Mouse (Mus musculus): ENCODE results near the gene Taf5l. TPM values are rescaled to one million over a fixed set of nuclear protein-coding genes. Genes with fewer than 3 reads are reported as not detected.
"Not testable (repeated sequence)": the region's sequence is repeated elsewhere in the genome, so short reads cannot be mapped to it uniquely, and the experiment has no call there.

Gene Taf5l
- polyA plus RNA-seq, 1 experiment from 2014 or later: 46.2 TPM

DNA sequence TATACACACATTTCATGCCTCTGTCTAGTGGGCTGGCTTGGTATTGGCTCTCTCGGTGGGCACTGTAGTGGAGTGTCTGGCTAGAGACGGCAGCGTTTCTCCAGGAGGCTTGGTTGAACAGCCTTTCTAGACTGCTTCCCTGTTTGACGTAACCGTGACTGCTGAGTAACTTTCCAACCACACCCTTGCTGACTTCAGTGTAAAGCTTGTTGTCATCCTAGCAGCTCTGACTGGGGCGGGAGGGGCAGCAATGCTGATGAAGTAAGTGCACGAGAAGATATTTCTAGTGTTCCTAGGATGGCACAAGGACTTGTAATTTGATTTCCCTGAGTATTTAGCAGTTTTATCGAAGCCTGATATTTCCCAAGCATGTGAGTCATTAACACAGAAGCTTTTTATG, 24.7 kb upstream of the Taf5l start:
- Histone ChIP-seq H3K27me3 (ENCODE audit: control insufficient read depth, insufficient read depth, low read length) (no peaks in the 10 kb centered on the region), H3K4me3 (ENCODE audit: low read depth, low read length) (no peak overlapping the region), H3K27ac (replicated peaks; ENCODE audit: low read depth, low read length) (no peak overlapping the region), H3K9ac (ENCODE audit: low read length) (no peak overlapping the region), H3K4me1 (ENCODE audit: control insufficient read depth, insufficient read depth, low read length) (no peaks in the 10 kb centered on the region), H3K9me3 (ENCODE audit: control insufficient read depth, low read length) (no peaks in the 10 kb centered on the region), H3K36me3 (ENCODE audit: control insufficient read depth, insufficient read depth, low read length) (peaks cover 10% of the 10 kb centered on the region; the same call in 1 of the 2 replicates), H3K4me2 (ENCODE audit: low read depth, severe bottlenecking) (no peak overlapping the region)
- DNase-seq (ENCODE audit: low spot score): no peak
- no peak for ATAC-seq (ENCODE audit: insufficient number of reproducible peaks, low FRiP score, low TSS enrichment, low read depth)
- 92% methylated on average over 8 of the region's 8 CpGs for WGBS

DNA sequence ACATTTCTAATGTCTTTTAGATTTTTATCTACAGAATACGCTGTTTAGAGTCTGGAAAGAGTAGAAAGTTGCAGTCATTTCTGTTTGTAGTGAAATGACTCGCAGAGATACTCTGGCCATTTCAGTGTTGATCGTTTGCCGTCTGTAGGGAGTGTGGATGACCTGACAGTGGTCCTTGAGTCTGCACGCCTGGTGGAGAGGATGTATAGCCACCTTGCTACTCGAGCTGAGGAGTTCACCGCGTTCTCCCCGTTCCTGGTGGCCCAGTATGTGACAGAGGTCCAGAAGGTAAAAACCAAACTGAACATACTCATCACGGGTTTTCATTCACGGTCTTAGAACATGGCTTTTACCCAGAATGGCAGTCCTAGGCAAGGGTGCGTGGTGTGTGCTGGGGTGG, 23.7 kb upstream of the Taf5l start:
- no peak overlapping the region for H3K4me2 ChIP-seq (ENCODE audit: low read depth, severe bottlenecking)
- H3K4me1 ChIP-seq (ENCODE audit: control insufficient read depth, insufficient read depth, low read length): no peaks in the 10 kb centered on the region
- no peaks in the 10 kb centered on the region for H3K27me3 ChIP-seq (ENCODE audit: control insufficient read depth, insufficient read depth, low read length)
- no peaks in the 10 kb centered on the region for H3K9me3 ChIP-seq (ENCODE audit: control insufficient read depth, low read length)
- no peak overlapping the region for H3K4me3 ChIP-seq (ENCODE audit: low read depth, low read length)
- H3K27ac ChIP-seq (replicated peaks; ENCODE audit: low read depth, low read length): no peak overlapping the region
- H3K36me3 ChIP-seq (ENCODE audit: control insufficient read depth, insufficient read depth, low read length): peaks cover 10% of the 10 kb centered on the region; the same call in 1 of the 2 replicates
- DNase-seq (ENCODE audit: low spot score) (no peak), ATAC-seq (ENCODE audit: insufficient number of reproducible peaks, low FRiP score, low TSS enrichment, low read depth) (no peak)
- H3K9ac ChIP-seq (ENCODE audit: low read length): no peak overlapping the region
- WGBS: 93% methylated on average over 12 of the region's 12 CpGs

DNA sequence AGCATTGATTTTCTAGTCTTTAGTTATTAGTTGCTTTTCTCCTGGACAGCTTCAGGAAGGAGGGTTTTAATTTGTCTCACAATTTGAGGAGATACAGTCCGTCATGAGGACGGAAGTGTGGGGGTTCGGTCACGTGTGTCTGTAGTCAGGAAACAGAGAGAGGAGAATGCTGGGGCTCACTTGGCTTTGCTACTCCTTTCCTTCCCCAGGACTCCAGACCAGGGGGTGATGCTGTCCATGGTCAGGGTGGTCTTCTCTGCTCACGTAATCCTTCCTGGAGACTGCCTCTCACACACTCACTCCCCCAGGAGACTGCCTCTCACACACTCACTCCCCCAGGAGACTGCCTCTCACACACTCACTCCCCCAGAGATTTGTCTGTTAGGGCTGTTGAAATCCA, 23.2 kb upstream of the Taf5l start:
- Histone ChIP-seq H3K4me2 (ENCODE audit: low read depth, severe bottlenecking) (no peak overlapping the region), H3K9me3 (ENCODE audit: control insufficient read depth, low read length) (no peaks in the 10 kb centered on the region), H3K9ac (ENCODE audit: low read length) (no peak overlapping the region), H3K36me3 (ENCODE audit: control insufficient read depth, insufficient read depth, low read length) (peaks cover 10% of the 10 kb centered on the region; the same call in 1 of the 2 replicates), H3K4me3 (ENCODE audit: low read depth, low read length) (no peak overlapping the region), H3K27ac (replicated peaks; ENCODE audit: low read depth, low read length) (no peak overlapping the region), H3K4me1 (ENCODE audit: control insufficient read depth, insufficient read depth, low read length) (no peaks in the 10 kb centered on the region), H3K27me3 (ENCODE audit: control insufficient read depth, insufficient read depth, low read length) (no peaks in the 10 kb centered on the region)
- 93% methylated on average over 5 of the region's 5 CpGs for WGBS
- no peak for DNase-seq (ENCODE audit: low spot score)
- ATAC-seq (ENCODE audit: insufficient number of reproducible peaks, low FRiP score, low TSS enrichment, low read depth): no peak

DNA sequence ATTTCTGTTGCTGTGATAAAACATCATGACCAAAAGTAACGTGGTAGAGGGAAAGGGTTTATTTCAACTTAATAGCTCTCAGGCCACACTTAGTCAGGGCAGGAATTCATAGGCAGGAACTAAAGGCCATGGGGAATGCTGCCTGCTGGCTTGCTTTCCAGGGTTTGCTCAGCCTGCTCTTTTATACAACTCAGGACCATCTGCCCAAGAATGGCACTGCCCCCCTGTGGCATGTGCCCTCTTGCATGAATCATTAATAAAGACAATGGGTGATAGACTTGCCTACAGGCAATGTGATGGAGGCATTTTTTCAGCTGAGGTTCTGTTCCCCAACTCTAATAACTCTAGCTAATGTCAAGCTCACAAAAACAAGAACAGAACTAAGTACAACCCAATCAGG, 21.0 kb upstream of the Taf5l start:
- 70% methylated on average over 1 of the region's 1 CpGs for WGBS
- H3K9me3 ChIP-seq (ENCODE audit: control insufficient read depth, low read length): no peaks in the 10 kb centered on the region
- peaks cover 8% of the 10 kb centered on the region; the same call in 1 of the 2 replicates for H3K36me3 ChIP-seq (ENCODE audit: control insufficient read depth, insufficient read depth, low read length)
- no peak overlapping the region for H3K4me3 ChIP-seq (ENCODE audit: low read depth, low read length)
- no peak overlapping the region for H3K4me2 ChIP-seq (ENCODE audit: low read depth, severe bottlenecking)
- H3K9ac ChIP-seq (ENCODE audit: low read length): no peak overlapping the region
- no peaks in the 10 kb centered on the region for H3K4me1 ChIP-seq (ENCODE audit: control insufficient read depth, insufficient read depth, low read length)
- ATAC-seq (ENCODE audit: insufficient number of reproducible peaks, low FRiP score, low TSS enrichment, low read depth) (no peak), DNase-seq (ENCODE audit: low spot score) (no peak)
- no peaks in the 10 kb centered on the region for H3K27me3 ChIP-seq (ENCODE audit: control insufficient read depth, insufficient read depth, low read length)
- H3K27ac ChIP-seq (replicated peaks; ENCODE audit: low read depth, low read length): no peak overlapping the region

DNA sequence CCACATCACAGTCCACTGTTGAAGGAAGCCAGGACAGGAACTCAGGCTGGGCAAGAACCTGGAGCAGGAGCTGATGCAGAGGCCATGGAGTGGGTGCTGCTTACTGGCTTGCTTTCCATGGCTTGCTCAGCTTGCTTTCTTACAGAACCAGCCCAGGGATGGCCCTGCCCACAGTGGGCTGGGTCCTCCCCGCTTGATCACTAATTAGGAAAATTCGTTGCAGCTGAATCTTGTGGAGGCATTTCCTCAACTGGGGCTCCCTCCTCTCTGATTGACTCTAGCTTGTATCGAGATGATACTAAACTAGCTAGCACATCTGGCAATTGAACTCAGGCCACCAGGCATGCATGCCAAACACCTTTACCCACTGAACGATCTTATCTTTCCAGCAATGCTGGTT, 18.2 kb upstream of the Taf5l start:
- 72% methylated on average over 4 of the region's 4 CpGs for WGBS
- Histone ChIP-seq H3K9me3 (ENCODE audit: control insufficient read depth, low read length) (no peaks in the 10 kb centered on the region), H3K4me3 (ENCODE audit: low read depth, low read length) (no peak overlapping the region), H3K27ac (replicated peaks; ENCODE audit: low read depth, low read length) (no peak overlapping the region), H3K27me3 (ENCODE audit: control insufficient read depth, insufficient read depth, low read length) (no peaks in the 10 kb centered on the region), H3K9ac (ENCODE audit: low read length) (no peak overlapping the region), H3K4me1 (ENCODE audit: control insufficient read depth, insufficient read depth, low read length) (no peaks in the 10 kb centered on the region), H3K4me2 (ENCODE audit: low read depth, severe bottlenecking) (no peak overlapping the region), H3K36me3 (ENCODE audit: control insufficient read depth, insufficient read depth, low read length) (peaks cover 6% of the 10 kb centered on the region; the same call in 1 of the 2 replicates)
- ATAC-seq (ENCODE audit: insufficient number of reproducible peaks, low FRiP score, low TSS enrichment, low read depth) (no peak), DNase-seq (ENCODE audit: low spot score) (no peak)

DNA sequence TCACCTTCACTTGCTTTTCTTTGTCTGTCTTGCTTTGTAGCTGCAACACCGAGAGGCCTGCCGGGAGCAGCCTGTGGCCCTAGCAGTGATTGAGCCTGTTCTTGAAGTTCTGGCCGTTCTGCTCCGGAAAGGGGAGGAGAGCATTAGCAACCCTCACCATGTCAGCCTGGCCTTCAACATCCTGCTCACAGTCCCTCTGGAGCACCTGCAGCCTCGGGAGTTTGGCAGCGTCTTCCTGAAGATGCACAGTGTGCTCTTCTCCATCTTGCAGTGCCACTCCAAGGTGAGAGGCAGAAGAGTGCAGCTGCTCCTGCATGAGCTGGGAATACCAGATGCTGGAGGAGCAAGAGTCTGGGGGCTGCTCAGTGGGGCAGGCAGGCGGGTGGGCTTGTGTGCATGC, 16.9 kb upstream of the Taf5l start:
- no peaks in the 10 kb centered on the region for H3K9me3 ChIP-seq (ENCODE audit: control insufficient read depth, low read length)
- H3K4me3 ChIP-seq (ENCODE audit: low read depth, low read length): no peak overlapping the region
- no peak overlapping the region for H3K27ac ChIP-seq (replicated peaks; ENCODE audit: low read depth, low read length)
- H3K27me3 ChIP-seq (ENCODE audit: control insufficient read depth, insufficient read depth, low read length): no peaks in the 10 kb centered on the region
- H3K4me1 ChIP-seq (ENCODE audit: control insufficient read depth, insufficient read depth, low read length): no peaks in the 10 kb centered on the region
- H3K36me3 ChIP-seq (ENCODE audit: control insufficient read depth, insufficient read depth, low read length): peaks cover 6% of the 10 kb centered on the region; the same call in 1 of the 2 replicates
- no peak overlapping the region for H3K9ac ChIP-seq (ENCODE audit: low read length)
- WGBS: 88% methylated on average over 7 of the region's 7 CpGs
- ATAC-seq (ENCODE audit: insufficient number of reproducible peaks, low FRiP score, low TSS enrichment, low read depth) (no peak), DNase-seq (ENCODE audit: low spot score) (no peak)
- no peak overlapping the region for H3K4me2 ChIP-seq (ENCODE audit: low read depth, severe bottlenecking)

DNA sequence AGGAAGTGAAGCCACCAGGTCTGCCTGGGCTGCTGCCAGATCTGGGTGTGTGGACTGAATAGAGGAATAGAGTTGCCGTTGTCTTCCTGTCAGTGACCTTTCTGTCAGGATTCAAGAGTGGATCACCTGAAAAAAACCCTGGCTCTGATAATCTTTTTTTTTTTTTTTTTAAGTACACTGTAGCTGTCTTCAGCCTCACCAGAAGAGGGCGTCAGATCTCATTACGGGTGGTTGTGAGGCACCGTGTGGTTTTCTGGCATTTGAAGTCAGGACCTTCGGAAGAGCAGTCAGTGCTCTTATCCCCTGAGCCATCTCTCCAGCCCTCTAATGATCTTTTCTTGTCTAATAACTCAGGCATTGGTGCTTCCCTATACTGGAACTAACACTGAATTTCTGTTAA, 12.2 kb upstream of the Taf5l start:
- Histone ChIP-seq H3K9me3 (ENCODE audit: control insufficient read depth, low read length) (no peaks in the 10 kb centered on the region), H3K27me3 (ENCODE audit: control insufficient read depth, insufficient read depth, low read length) (no peaks in the 10 kb centered on the region), H3K4me3 (ENCODE audit: low read depth, low read length) (no peak overlapping the region), H3K9ac (ENCODE audit: low read length) (no peak overlapping the region), H3K36me3 (ENCODE audit: control insufficient read depth, insufficient read depth, low read length) (peaks cover 28% of the 10 kb centered on the region), H3K4me2 (ENCODE audit: low read depth, severe bottlenecking) (no peak overlapping the region), H3K4me1 (ENCODE audit: control insufficient read depth, insufficient read depth, low read length) (no peaks in the 10 kb centered on the region), H3K27ac (replicated peaks; ENCODE audit: low read depth, low read length) (no peak overlapping the region)
- DNase-seq (ENCODE audit: low spot score) (no peak), ATAC-seq (ENCODE audit: insufficient number of reproducible peaks, low FRiP score, low TSS enrichment, low read depth) (no peak)
- 82% methylated on average over 5 of the region's 5 CpGs for WGBS

DNA sequence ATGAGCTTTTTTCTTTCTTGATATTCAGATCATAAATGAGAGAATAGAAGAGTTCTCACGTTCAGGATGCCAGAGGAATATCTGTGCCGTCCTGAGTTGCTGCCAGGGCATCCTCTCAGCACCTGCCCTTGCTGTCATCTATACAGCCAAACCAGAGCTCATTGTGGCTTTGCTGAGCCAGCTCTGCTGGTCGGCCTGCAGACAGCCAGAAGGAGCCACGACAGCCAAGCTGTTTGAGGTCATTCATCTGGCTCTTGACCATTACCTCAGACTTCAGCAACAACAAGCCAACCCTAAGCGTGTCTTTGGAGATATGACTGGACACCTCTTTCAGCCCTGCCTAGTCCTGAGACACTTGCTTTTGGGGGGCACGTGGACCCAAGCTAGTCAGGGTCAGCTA, 6.6 kb upstream of the Taf5l start:
- H3K4me2 ChIP-seq (ENCODE audit: low read depth, severe bottlenecking): no peak overlapping the region
- no peak overlapping the region for H3K27ac ChIP-seq (replicated peaks; ENCODE audit: low read depth, low read length)
- ATAC-seq (ENCODE audit: insufficient number of reproducible peaks, low FRiP score, low TSS enrichment, low read depth) (no peak), DNase-seq (ENCODE audit: low spot score) (no peak)
- 93% methylated on average over 6 of the region's 6 CpGs for WGBS
- H3K4me3 ChIP-seq (ENCODE audit: low read depth, low read length): no peak overlapping the region
- H3K27me3 ChIP-seq (ENCODE audit: control insufficient read depth, insufficient read depth, low read length): no peaks in the 10 kb centered on the region
- H3K36me3 ChIP-seq (ENCODE audit: control insufficient read depth, insufficient read depth, low read length): peaks cover 35% of the 10 kb centered on the region
- no peak overlapping the region for H3K9ac ChIP-seq (ENCODE audit: low read length)
- no peaks in the 10 kb centered on the region for H3K4me1 ChIP-seq (ENCODE audit: control insufficient read depth, insufficient read depth, low read length)
- no peaks in the 10 kb centered on the region for H3K9me3 ChIP-seq (ENCODE audit: control insufficient read depth, low read length)

DNA sequence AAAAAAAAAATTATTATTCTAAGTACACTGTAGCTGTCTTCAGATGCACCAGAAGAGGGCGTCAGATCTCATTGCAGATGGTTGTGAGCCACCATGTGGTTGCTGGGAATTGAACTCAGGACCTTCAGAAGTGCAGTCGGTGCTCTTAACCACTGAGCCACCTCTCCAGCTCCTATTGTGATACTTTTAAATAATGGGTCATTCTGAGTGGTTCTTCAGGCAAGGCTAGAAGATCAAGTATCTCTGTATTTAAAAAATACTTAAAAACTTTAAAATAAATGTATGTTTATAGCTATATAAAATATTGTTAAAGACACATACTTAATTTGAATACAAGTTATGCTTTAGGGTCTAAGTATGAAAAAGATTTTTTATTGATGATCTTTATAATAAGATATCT, 5.1 kb upstream of the Taf5l start:
- H3K27me3 ChIP-seq (ENCODE audit: control insufficient read depth, insufficient read depth, low read length); H3K9me3 ChIP-seq (ENCODE audit: control insufficient read depth, low read length); H3K4me1 ChIP-seq (ENCODE audit: control insufficient read depth, insufficient read depth, low read length); ATAC-seq (ENCODE audit: insufficient number of reproducible peaks, low FRiP score, low TSS enrichment, low read depth); H3K27ac ChIP-seq (replicated peaks; ENCODE audit: low read depth, low read length); H3K4me2 ChIP-seq (ENCODE audit: low read depth, severe bottlenecking); H3K9ac ChIP-seq (ENCODE audit: low read length); DNase-seq (ENCODE audit: low spot score); H3K4me3 ChIP-seq (ENCODE audit: low read depth, low read length): not testable (repeated sequence)
- WGBS: 84% methylated on average over 2 of the region's 2 CpGs
- H3K36me3 ChIP-seq (ENCODE audit: control insufficient read depth, insufficient read depth, low read length): peaks cover 32% of the 10 kb centered on the region

Measured in limb, embryonic 11.5 days (tissue).